Mouse (Mus musculus): Measurements from ENCODE around the gene Msi2. TPM values are rescaled to one million over a fixed set of nuclear protein-coding genes. Genes with fewer than 3 reads are reported as not detected.

Msi2 gene
- polyA plus RNA-seq, 1 experiment from 2014 or later: 15.1 TPM

- Histone ChIP-seq H3K27me3 (ENCODE audit: control insufficient read depth, insufficient read depth, low read depth, low read length) (no peaks in the 10 kb centered on the region), H3K27ac (ENCODE audit: low read length) (no peak overlapping the region), H3K9ac (ENCODE audit: low read length) (no peak overlapping the region), H3K4me3 (ENCODE audit: low read length) (no peak overlapping the region), H3K9me3 (ENCODE audit: control insufficient read depth, low read length) (no peaks in the 10 kb centered on the region), H3K4me1 (replicated peaks; ENCODE audit: control insufficient read depth, insufficient read depth, low read length) (peaks cover 16% of the 10 kb centered on the region), H3K4me2 (ENCODE audit: low read depth, low read length) (no peak overlapping the region), H3K36me3 (ENCODE audit: control insufficient read depth, insufficient read depth, low read length) (no peaks in the 10 kb centered on the region)
- WGBS: 79% methylated on average over 8 of the region's 8 CpGs
- no peak for ATAC-seq (ENCODE audit: low read depth)
Measured at GRCm38 (mm10) chr11:88395076-88395990, 323.0 kb downstream of the Msi2 start.

- WGBS: 69% methylated on average over 19 of the region's 19 CpGs
- H3K4me3 ChIP-seq (ENCODE audit: low read length): no peak overlapping the region
- no peak overlapping the region for H3K27ac ChIP-seq (ENCODE audit: low read length)
- no peak for ATAC-seq (ENCODE audit: low read depth)
- no peaks in the 10 kb centered on the region for H3K36me3 ChIP-seq (ENCODE audit: control insufficient read depth, insufficient read depth, low read length)
- H3K4me1 ChIP-seq (replicated peaks; ENCODE audit: control insufficient read depth, insufficient read depth, low read length): peaks cover 11% of the 10 kb centered on the region
- no peaks in the 10 kb centered on the region for H3K9me3 ChIP-seq (ENCODE audit: control insufficient read depth, low read length)
- no peak overlapping the region for H3K4me2 ChIP-seq (ENCODE audit: low read depth, low read length)
- no peaks in the 10 kb centered on the region for H3K27me3 ChIP-seq (ENCODE audit: control insufficient read depth, insufficient read depth, low read depth, low read length)
- no peak overlapping the region for H3K9ac ChIP-seq (ENCODE audit: low read length)
Measured at GRCm38 (mm10) chr11:88394341-88395075, 323.8 kb downstream of the Msi2 start.

GRCm38 (mm10) chr11:88392715-88393114 is 325.6 kb downstream of the Msi2 start:
- H3K4me3 ChIP-seq (ENCODE audit: low read length): no peak overlapping the region
- H3K4me2 ChIP-seq (ENCODE audit: low read depth, low read length): no peak overlapping the region
- no peak overlapping the region for H3K27ac ChIP-seq (ENCODE audit: low read length)
- peak; percentile 85 for ATAC-seq (ENCODE audit: low read depth)
- H3K4me1 ChIP-seq (replicated peaks; ENCODE audit: control insufficient read depth, insufficient read depth, low read length): peaks cover 8% of the 10 kb centered on the region
- no peaks in the 10 kb centered on the region for H3K36me3 ChIP-seq (ENCODE audit: control insufficient read depth, insufficient read depth, low read length)
- H3K9me3 ChIP-seq (ENCODE audit: control insufficient read depth, low read length): no peaks in the 10 kb centered on the region
- WGBS: 55% methylated on average over 10 of the region's 10 CpGs
- H3K27me3 ChIP-seq (ENCODE audit: control insufficient read depth, insufficient read depth, low read depth, low read length): no peaks in the 10 kb centered on the region
- no peak overlapping the region for H3K9ac ChIP-seq (ENCODE audit: low read length)

GRCm38 (mm10) chr11:88391181-88391814 is 327.0 kb downstream of the Msi2 start:
- H3K27me3 ChIP-seq (ENCODE audit: control insufficient read depth, insufficient read depth, low read depth, low read length): no peaks in the 10 kb centered on the region
- 90% methylated on average over 8 of the region's 8 CpGs for WGBS
- no peak overlapping the region for H3K4me3 ChIP-seq (ENCODE audit: low read length)
- no peaks in the 10 kb centered on the region for H3K36me3 ChIP-seq (ENCODE audit: control insufficient read depth, insufficient read depth, low read length)
- peaks cover 14% of the 10 kb centered on the region for H3K4me1 ChIP-seq (replicated peaks; ENCODE audit: control insufficient read depth, insufficient read depth, low read length)
- H3K9me3 ChIP-seq (ENCODE audit: control insufficient read depth, low read length): no peaks in the 10 kb centered on the region
- no peak for ATAC-seq (ENCODE audit: low read depth)
- no peak overlapping the region for H3K9ac ChIP-seq (ENCODE audit: low read length)
- no peak overlapping the region for H3K4me2 ChIP-seq (ENCODE audit: low read depth, low read length)
- no peak overlapping the region for H3K27ac ChIP-seq (ENCODE audit: low read length)

GRCm38 (mm10) chr11:88389530-88389929 is 328.8 kb downstream of the Msi2 start:
- WGBS: 84% methylated on average over 6 of the region's 6 CpGs
- no peak for ATAC-seq (ENCODE audit: low read depth)
- Histone ChIP-seq H3K27me3 (ENCODE audit: control insufficient read depth, insufficient read depth, low read depth, low read length) (no peaks in the 10 kb centered on the region), H3K9me3 (ENCODE audit: control insufficient read depth, low read length) (no peaks in the 10 kb centered on the region), H3K27ac (ENCODE audit: low read length) (no peak overlapping the region), H3K4me3 (ENCODE audit: low read length) (no peak overlapping the region), H3K9ac (ENCODE audit: low read length) (no peak overlapping the region), H3K4me1 (replicated peaks; ENCODE audit: control insufficient read depth, insufficient read depth, low read length) (peaks cover 12% of the 10 kb centered on the region), H3K4me2 (ENCODE audit: low read depth, low read length) (no peak overlapping the region), H3K36me3 (ENCODE audit: control insufficient read depth, insufficient read depth, low read length) (no peaks in the 10 kb centered on the region)

- Histone ChIP-seq H3K27ac (ENCODE audit: low read length) (no peak overlapping the region), H3K4me2 (ENCODE audit: low read depth, low read length) (no peak overlapping the region), H3K9me3 (ENCODE audit: control insufficient read depth, low read length) (no peaks in the 10 kb centered on the region), H3K27me3 (ENCODE audit: control insufficient read depth, insufficient read depth, low read depth, low read length) (no peaks in the 10 kb centered on the region), H3K4me1 (replicated peaks; ENCODE audit: control insufficient read depth, insufficient read depth, low read length) (peaks cover 11% of the 10 kb centered on the region), H3K4me3 (ENCODE audit: low read length) (no peak overlapping the region), H3K9ac (ENCODE audit: low read length) (no peak overlapping the region), H3K36me3 (ENCODE audit: control insufficient read depth, insufficient read depth, low read length) (no peaks in the 10 kb centered on the region)
- ATAC-seq (ENCODE audit: low read depth): no peak
- WGBS: 44% methylated on average over 4 of the region's 4 CpGs
Measured at GRCm38 (mm10) chr11:88386916-88387315, 331.4 kb downstream of the Msi2 start.

GRCm38 (mm10) chr11:88382449-88382848 is 335.9 kb downstream of the Msi2 start:
- peaks cover 11% of the 10 kb centered on the region for H3K4me1 ChIP-seq (replicated peaks; ENCODE audit: control insufficient read depth, insufficient read depth, low read length)

GRCm38 (mm10) chr11:88381145-88381909 is 337.0 kb downstream of the Msi2 start:
- H3K4me2 ChIP-seq (ENCODE audit: low read depth, low read length): no peak overlapping the region
- peaks cover 6% of the 10 kb centered on the region; the same call in 1 of the 2 replicates for H3K4me1 ChIP-seq (replicated peaks; ENCODE audit: control insufficient read depth, insufficient read depth, low read length)
- H3K9me3 ChIP-seq (ENCODE audit: control insufficient read depth, low read length): no peaks in the 10 kb centered on the region
- H3K27me3 ChIP-seq (ENCODE audit: control insufficient read depth, insufficient read depth, low read depth, low read length): no peaks in the 10 kb centered on the region
- ATAC-seq (ENCODE audit: low read depth): no peak
- H3K9ac ChIP-seq (ENCODE audit: low read length): no peak overlapping the region
- no peak overlapping the region for H3K4me3 ChIP-seq (ENCODE audit: low read length)
- H3K27ac ChIP-seq (ENCODE audit: low read length): no peak overlapping the region
- H3K36me3 ChIP-seq (ENCODE audit: control insufficient read depth, insufficient read depth, low read length): 0 out of 2 replicates have a peak, but pooled peaks cover 4% of the 10 kb centered on the region
- WGBS: 59% methylated on average over 11 of the region's 14 CpGs

More at GRCm38 (mm10) chr11:88382449-88382848, 335.9 kb downstream of the Msi2 start:
- Histone ChIP-seq H3K36me3 (ENCODE audit: control insufficient read depth, insufficient read depth, low read length) (0 out of 2 replicates have a peak, but pooled peaks cover 4% of the 10 kb centered on the region), H3K27me3 (ENCODE audit: control insufficient read depth, insufficient read depth, low read depth, low read length) (no peaks in the 10 kb centered on the region), H3K9ac (ENCODE audit: low read length) (no peak overlapping the region), H3K4me2 (ENCODE audit: low read depth, low read length) (no peak overlapping the region), H3K4me3 (ENCODE audit: low read length) (no peak overlapping the region), H3K27ac (ENCODE audit: low read length) (no peak overlapping the region), H3K9me3 (ENCODE audit: control insufficient read depth, low read length) (no peaks in the 10 kb centered on the region)
- 0 out of 2 replicates have a peak, but pooled peaks have one; percentile 7 for ATAC-seq (ENCODE audit: low read depth)
- 54% methylated on average over 9 of the region's 9 CpGs for WGBS
